Mouse (Mus musculus) spleen, adult 12 weeks (tissue): Measurements from ENCODE around the gene Iqcc.

Experiments used
- DNase-seq: peaks from one replicate; pipeline ENCODE4 v3.0.0; 2022; ENCODE audit warnings: low spot score

Gene Iqcc

GRCm38 (mm10) chr4:129576863-129577491, 41.9 kb downstream of the Iqcc start:
- peak; percentile 45 for DNase-seq

DNA sequence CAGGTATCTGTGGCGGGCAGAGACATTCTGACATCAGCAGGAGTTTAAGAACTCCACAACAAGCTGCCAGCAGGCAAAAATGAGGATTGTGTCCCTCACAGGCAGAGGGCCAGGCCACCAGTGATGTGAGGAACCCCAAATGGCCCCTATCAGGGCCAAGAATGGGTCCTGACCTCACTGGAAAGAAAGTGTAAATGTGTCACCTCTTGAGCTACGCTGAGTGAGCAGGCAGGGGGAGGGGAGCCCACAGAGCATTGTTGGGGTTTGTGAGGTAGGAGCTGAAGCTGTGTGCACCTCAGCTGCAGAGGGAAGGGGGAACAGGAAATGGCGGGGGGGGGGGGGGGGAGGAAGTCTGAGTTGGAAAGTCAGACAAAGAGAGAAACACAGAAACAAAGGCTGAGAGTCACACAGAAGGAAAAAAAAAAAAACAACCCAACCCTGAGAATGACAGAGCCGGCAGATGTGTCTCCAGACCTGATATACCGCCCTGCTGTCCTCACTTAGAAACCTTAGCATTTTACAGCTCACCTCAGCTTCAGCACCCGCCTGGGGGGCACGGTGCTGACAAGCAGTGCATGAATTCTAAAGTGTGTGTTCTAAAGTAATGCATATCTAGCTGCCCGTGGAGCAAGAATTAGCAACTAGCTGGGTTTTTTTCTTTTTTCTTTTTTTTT, 43.6 kb downstream of the Iqcc start:
- peak; percentile 75 for DNase-seq

GRCm38 (mm10) chr4:129573430-129573829, 45.5 kb downstream of the Iqcc start, which contains the start of gene Lck:
Gene Lck (minus strand): TSS chr4:129573641.
- DNase-seq, result peak; percentile 23

DNA sequence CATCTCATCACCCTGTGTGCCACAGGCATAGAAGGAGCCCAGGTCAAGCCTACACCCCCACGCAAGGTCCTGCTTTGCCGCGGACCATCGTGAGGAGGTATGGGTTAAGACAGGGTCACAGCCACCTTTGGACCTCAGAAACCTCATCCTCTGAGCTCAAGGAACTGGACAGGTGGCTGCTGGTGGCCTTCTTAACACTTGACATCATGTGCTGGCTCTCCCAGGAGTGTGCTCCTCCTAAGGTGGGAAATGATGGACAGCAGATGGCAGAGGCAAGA, 45.9 kb downstream of the Iqcc start:
- no peak for DNase-seq

DNA sequence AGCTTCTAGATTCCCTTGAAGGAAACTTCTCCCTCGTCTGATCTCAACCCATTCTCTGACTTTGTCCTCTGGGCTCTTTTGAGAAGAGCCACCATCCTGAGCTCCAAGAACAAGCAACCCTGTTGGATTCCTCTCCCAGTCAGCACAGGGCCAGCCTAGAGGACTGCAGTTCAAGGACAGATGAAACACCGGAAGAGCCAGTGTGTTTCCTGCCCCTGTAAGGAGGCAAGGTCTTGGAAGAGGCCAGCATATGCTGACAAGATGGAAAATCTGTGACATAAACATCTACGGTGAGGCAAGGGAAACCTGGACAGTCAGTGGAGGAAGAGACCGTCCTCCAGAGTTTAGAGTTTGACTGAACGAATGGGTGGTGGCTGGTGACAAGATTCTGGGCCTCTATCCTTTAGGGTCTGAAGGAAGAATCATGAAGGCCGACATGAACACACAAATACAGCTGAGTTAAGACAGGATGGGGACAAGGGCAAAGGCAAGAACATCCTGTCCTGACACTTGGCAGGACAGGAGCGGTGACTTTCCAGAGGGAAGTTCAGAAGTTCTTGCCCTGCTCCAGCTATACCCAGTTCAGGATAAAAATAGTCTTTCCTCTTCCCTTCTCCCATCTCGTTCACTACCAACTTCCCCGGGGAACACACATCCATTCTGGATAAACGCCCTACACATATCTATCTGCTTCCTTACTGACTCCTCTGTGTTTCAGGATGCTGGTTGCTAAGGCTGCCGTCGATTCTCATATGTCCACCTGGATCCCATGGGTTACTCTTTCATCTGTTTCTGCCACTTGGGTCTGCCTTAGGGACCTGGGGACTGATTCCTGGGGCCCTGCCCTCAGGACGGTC, 46.4 kb downstream of the Iqcc start:
- DNase-seq, result no peak

DNA sequence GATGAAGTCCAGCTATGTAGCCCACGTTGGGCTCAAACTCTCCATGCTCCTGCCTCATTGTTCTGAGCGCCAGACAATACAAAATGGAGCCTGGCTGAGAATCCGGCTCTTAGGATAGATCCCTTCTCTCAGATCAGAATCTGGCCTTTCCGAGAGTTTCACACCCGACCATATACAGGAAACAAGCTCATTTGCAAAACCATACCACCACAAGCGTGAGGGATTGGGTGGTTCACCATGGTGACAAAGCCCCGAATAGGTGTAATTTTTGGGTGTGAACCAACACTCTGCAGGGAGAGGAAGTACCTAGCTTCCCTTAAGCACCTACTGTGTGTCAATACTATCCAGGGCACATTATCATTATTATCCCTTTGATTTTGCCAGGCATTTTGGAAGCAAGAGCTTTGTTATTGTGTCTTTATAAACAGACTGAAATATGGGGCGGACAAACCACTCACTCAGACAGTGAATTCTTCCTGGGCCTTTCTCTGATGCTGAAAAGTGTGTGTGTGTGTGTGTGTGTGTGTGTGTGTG, 47.3 kb downstream of the Iqcc start:
- no peak for DNase-seq

DNA sequence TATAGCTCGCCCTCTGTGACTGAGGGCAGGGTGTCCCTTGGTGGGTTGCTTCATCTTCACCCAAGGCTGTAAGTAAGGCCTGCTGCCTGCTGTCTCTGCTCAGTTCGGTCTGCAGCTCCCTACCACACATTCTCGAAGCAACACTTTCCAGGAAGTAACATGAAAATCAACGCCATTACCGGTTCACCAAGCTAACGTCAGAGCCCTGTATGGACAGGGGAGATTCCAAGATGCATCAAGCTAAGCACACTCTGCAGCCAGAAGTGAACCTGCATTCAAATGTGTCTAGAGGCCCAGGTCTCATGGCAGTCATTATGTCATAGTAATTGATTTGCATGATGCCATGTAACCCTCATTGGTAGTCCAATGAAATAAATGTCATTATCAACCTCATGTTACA, 48.9 kb downstream of the Iqcc start:
- DNase-seq, result no peak

DNA sequence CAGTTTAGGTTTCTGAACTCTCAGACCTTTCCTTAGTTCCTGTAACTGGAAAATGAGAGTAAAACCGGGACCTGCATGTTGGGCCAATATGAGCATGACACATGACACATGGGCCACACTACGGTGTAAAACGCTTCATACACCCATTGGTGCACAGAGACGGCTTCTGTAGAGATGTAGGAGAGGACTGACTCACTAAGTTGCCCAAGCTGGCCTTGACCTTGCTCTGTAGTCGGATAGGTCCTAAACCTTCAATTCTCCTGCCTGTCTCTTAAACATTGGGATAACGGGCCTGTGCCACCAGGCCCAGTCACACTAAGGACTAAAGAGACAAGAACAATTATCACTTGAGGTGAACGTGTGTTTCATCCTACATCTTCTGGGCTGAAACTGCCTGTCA, 50.5 kb downstream of the Iqcc start:
- no peak for DNase-seq

GRCm38 (mm10) chr4:129565139-129565538, 53.8 kb downstream of the Iqcc start:
- DNase-seq, result no peak
